In the genomic region with DNA sequence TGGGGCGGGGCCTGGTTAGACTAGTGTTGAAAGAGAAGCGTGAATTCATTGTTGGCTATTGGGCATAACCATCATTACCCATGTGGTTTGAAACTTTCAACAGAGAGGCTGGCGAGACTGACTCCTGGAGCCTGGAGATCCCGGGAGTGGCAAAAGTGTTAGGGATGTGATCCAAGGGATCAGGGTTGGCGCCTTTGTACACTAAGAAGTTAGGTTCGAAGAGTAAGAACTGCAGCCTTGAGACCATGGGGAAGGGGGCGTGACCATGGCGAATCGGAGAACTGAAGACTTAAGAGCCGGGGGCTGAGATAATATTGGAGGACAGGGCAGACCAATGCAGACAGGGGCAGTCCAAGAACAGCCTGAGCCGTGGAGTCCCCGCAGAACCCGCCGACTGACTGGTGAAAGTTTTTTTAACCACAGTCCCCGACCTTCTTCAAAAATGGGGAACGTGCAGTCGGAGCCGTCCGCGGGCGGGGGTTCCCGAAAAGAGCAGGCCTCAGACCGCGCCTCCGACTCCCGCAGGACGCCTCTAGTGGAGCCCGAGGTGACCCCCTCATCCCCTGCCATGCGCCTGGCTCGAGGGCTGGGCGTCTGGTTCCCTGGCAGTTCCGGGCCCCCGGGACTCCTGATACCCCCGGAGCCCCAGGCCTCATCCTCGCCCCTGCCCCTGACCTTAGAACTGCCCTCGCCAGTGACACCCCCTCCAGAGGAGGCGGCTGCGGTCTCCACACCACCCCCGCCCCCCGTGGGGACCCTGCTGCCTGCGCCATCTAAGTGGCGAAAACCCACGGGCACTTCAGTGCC, we compare ENCODE assay signal across 8 mouse cellular contexts. TPM values are rescaled to one million over a fixed set of nuclear protein-coding genes. Genes with fewer than 3 reads are reported as not detected.
A peak's percentile ranks its signal among the peaks of the same experiment; 100 is the strongest.
DNase-seq lines count a peak whose midpoint lies in the region; ATAC-seq and TF ChIP-seq lines count a peak whose summit lies in the region.

No protein-coding gene starts in this region.

- no peak for ATAC-seq in cerebellum, adult (ENCODE audit: insufficient number of reproducible peaks, low FRiP score, low TSS enrichment)
- ATAC-seq in hindbrain, embryonic 11.5 days (ENCODE audit: low FRiP score) = no peak
- ATAC-seq in liver, postnatal 0 days = peak; percentile 5
- ATAC-seq in neural tube, embryonic 14.5 days (ENCODE audit: low read depth) = no peak

- H3K4me2 ChIP-seq in hindbrain, embryonic 11.5 days (replicated peaks; ENCODE audit: low read depth, low read length) = peak overlapping the region; percentile 81
- peak overlapping the region; percentile 84 for H3K4me2 ChIP-seq in liver, postnatal 0 days (ENCODE audit: low read depth, low read length)
- H3K4me2 ChIP-seq in neural tube, embryonic 14.5 days (ENCODE audit: low read depth, low read length) = peak overlapping the region; percentile 60

- 0 out of 2 replicates have a peak overlapping the region, but pooled peaks have one; percentile 17 for H3K27ac ChIP-seq in hindbrain, embryonic 11.5 days (ENCODE audit: low read depth, low read length)
- no peak overlapping the region for H3K27ac ChIP-seq in liver, postnatal 0 days (ENCODE audit: low read depth)
- H3K27ac ChIP-seq in neural tube, embryonic 14.5 days (ENCODE audit: low read depth, low read length) = no peak overlapping the region

- peak overlapping the region; percentile 40 for H3K9ac ChIP-seq in hindbrain, embryonic 11.5 days (ENCODE audit: low read depth, low read length)
- H3K9ac ChIP-seq in liver, postnatal 0 days (replicated peaks) = peak overlapping the region; percentile 46
- no peak overlapping the region for H3K9ac ChIP-seq in neural tube, embryonic 14.5 days (replicated peaks; ENCODE audit: low read depth, low read length)

- peak; percentile 47 for DNase-seq in cerebellum, adult 11-12 months
- peak; percentile 66 to 72 for DNase-seq in B cell, adult 2 months
- peak; percentile 55 for DNase-seq in embryo, embryonic 9.5 days (ENCODE audit: extremely low spot score)
- peak; percentile 57 for DNase-seq in hindbrain, embryonic 11.5 days (ENCODE audit: low spot score)
- DNase-seq in liver, postnatal 0 days = peak; percentile 53
- no peak for DNase-seq in left cerebral cortex, adult 18-20 months (ENCODE audit: low spot score in 2 of 2)

- H3K36me3 ChIP-seq in hindbrain, embryonic 11.5 days (ENCODE audit: control insufficient read depth, insufficient read depth, low read length) = peaks cover 8% of the 10 kb centered on the region; the same call in 1 of the 2 replicates
- H3K36me3 ChIP-seq in liver, postnatal 0 days (replicated peaks; ENCODE audit: insufficient read depth, low read length) = peaks cover 26% of the 10 kb centered on the region
- peaks cover 22% of the 10 kb centered on the region for H3K36me3 ChIP-seq in neural tube, embryonic 14.5 days (ENCODE audit: control insufficient read depth, insufficient read depth, low read length)

- peak overlapping the region; percentile 73 for H3K4me3 ChIP-seq in hindbrain, embryonic 11.5 days (ENCODE audit: low read depth, low read length)
- H3K4me3 ChIP-seq in liver, postnatal 0 days (ENCODE audit: low read depth, low read length) = peak overlapping the region; percentile 54
- H3K4me3 ChIP-seq in neural tube, embryonic 14.5 days (ENCODE audit: low read depth, low read length) = peak overlapping the region; percentile 68

- peaks cover 12% of the 10 kb centered on the region for H3K4me1 ChIP-seq in hindbrain, embryonic 11.5 days (replicated peaks; ENCODE audit: control insufficient read depth, insufficient read depth, low read length)
- H3K4me1 ChIP-seq in liver, postnatal 0 days (ENCODE audit: insufficient read depth) = peaks cover 27% of the 10 kb centered on the region
- peaks cover 18% of the 10 kb centered on the region for H3K4me1 ChIP-seq in neural tube, embryonic 14.5 days (ENCODE audit: control insufficient read depth, insufficient read depth, low read length)

- TF ChIP-seq CTCF in liver, postnatal 0 days (IDR thresholded peaks at IDR 0.05; ENCODE audit: low read depth) = no peak

- no peaks in the 10 kb centered on the region for H3K9me3 ChIP-seq in hindbrain, embryonic 11.5 days (ENCODE audit: control insufficient read depth, low read length)
- no peaks in the 10 kb centered on the region for H3K9me3 ChIP-seq in liver, postnatal 0 days (ENCODE audit: low read length)
- H3K9me3 ChIP-seq in neural tube, embryonic 14.5 days (ENCODE audit: control insufficient read depth, low read length) = no peaks in the 10 kb centered on the region

- TF ChIP-seq EP300 in liver, postnatal 0 days (IDR thresholded peaks at IDR 0.05; ENCODE audit: low read depth) = no peak

- peaks cover 35% of the 10 kb centered on the region for H3K27me3 ChIP-seq in hindbrain, embryonic 11.5 days (ENCODE audit: control insufficient read depth, insufficient read depth, low read length)
- H3K27me3 ChIP-seq in liver, postnatal 0 days (ENCODE audit: insufficient read depth, low read length) = peaks cover 48% of the 10 kb centered on the region
- peaks cover 29% of the 10 kb centered on the region for H3K27me3 ChIP-seq in neural tube, embryonic 14.5 days (ENCODE audit: control insufficient read depth, insufficient read depth, low read length)

- 1% methylated on average over 42 of the region's 43 CpGs for WGBS in hindbrain, embryonic 11.5 days
- under 1% methylated on average over 37 of the region's 43 CpGs for WGBS in liver, postnatal 0 days (ENCODE audit: insufficient replicate concordance)
- WGBS in neural tube, embryonic 14.5 days = under 1% methylated on average over 42 of the region's 43 CpGs

RNA-seq across cellular contexts. Expression of gene Spred3, which starts 0.7 kb away (rescaled TPM):
- 4.6 and 6.5 TPM in 2 replicates for polyA plus RNA-seq in hindbrain, embryonic 11.5 days (2014; fragmentation: Nextera tagmentation; extraction: Ambion mirVana)
- 0.13 and 0.21 TPM in 2 replicates for polyA plus RNA-seq in liver, postnatal 0 days (2015; fragmentation: Nextera tagmentation; extraction: Ambion mirVana)
- 9.6 and 14.9 TPM in 2 replicates for polyA plus RNA-seq in neural tube, embryonic 14.5 days (2014; fragmentation: Nextera tagmentation; extraction: Ambion mirVana)
- total RNA-seq in left cerebral cortex, adult 18-20 months (2021) = 10 to 100 TPM; 50.2 to 53.6 TPM

RNA-seq across cellular contexts. Expression of gene Ggn, which starts 0.9 kb away (rescaled TPM):
- 0.45 and 0.69 TPM in 2 replicates for polyA plus RNA-seq in hindbrain, embryonic 11.5 days (2014; fragmentation: Nextera tagmentation; extraction: Ambion mirVana)
- not detected in 2 replicates for polyA plus RNA-seq in liver, postnatal 0 days (2015; fragmentation: Nextera tagmentation; extraction: Ambion mirVana)
- polyA plus RNA-seq in neural tube, embryonic 14.5 days (2014; fragmentation: Nextera tagmentation; extraction: Ambion mirVana) = 0.23 and 0.33 TPM in 2 replicates
- 1 to 10 TPM; 1.6 to 1.9 TPM for total RNA-seq in left cerebral cortex, adult 18-20 months (2021)

RNA-seq across cellular contexts. Expression of gene Psmd8, which starts 9.5 kb away (rescaled TPM):
- polyA plus RNA-seq in hindbrain, embryonic 11.5 days (2014; fragmentation: Nextera tagmentation; extraction: Ambion mirVana) = 338 and 343 TPM in 2 replicates
- 143 TPM in 2 replicates for polyA plus RNA-seq in liver, postnatal 0 days (2015; fragmentation: Nextera tagmentation; extraction: Ambion mirVana)
- 301 and 308 TPM in 2 replicates for polyA plus RNA-seq in neural tube, embryonic 14.5 days (2014; fragmentation: Nextera tagmentation; extraction: Ambion mirVana)
- total RNA-seq in left cerebral cortex, adult 18-20 months (2021) = 100 to 1,000 TPM; 121 to 125 TPM

RNA-seq across cellular contexts. Expression of gene Fam98c, which starts 14.9 kb away (rescaled TPM):
- 14.8 and 16.5 TPM in 2 replicates for polyA plus RNA-seq in hindbrain, embryonic 11.5 days (2014; fragmentation: Nextera tagmentation; extraction: Ambion mirVana)
- 10.5 and 12.5 TPM in 2 replicates for polyA plus RNA-seq in liver, postnatal 0 days (2015; fragmentation: Nextera tagmentation; extraction: Ambion mirVana)
- polyA plus RNA-seq in neural tube, embryonic 14.5 days (2014; fragmentation: Nextera tagmentation; extraction: Ambion mirVana) = 29.5 and 33.6 TPM in 2 replicates
- total RNA-seq in left cerebral cortex, adult 18-20 months (2021) = 10 to 100 TPM; 33.8 to 40.2 TPM

RNA-seq across cellular contexts. Expression of gene Rasgrp4, which starts 36.3 kb away (rescaled TPM):
- 0.28 and 0.52 TPM in 2 replicates for polyA plus RNA-seq in hindbrain, embryonic 11.5 days (2014; fragmentation: Nextera tagmentation; extraction: Ambion mirVana)
- 0.94 and 1.7 TPM in 2 replicates for polyA plus RNA-seq in liver, postnatal 0 days (2015; fragmentation: Nextera tagmentation; extraction: Ambion mirVana)
- polyA plus RNA-seq in neural tube, embryonic 14.5 days (2014; fragmentation: Nextera tagmentation; extraction: Ambion mirVana) = 0.51 and 0.59 TPM in 2 replicates
- total RNA-seq in left cerebral cortex, adult 18-20 months (2021) = 1 to 10 TPM; 1.4 TPM

Comparison
In these comparisons a context has a peak if more than half of its experiments do, and no peak if none do; other contexts are left out.
1. DNase-seq: peak in cerebellum, adult 11-12 months (single experiment), B cell, adult 2 months (2 of 2), embryo, embryonic 9.5 days (single experiment), hindbrain, embryonic 11.5 days (single experiment) and liver, postnatal 0 days (single experiment); none in left cerebral cortex, adult 18-20 months (0 of 2).
2. Peak in every context shown above with its lines, with median percentiles within 50 percentile points of each other: H3K4me2 ChIP-seq and H3K4me3 ChIP-seq.